8 mouse cellular contexts compared by ENCODE assay signal in genomic region chr5:33378302-33378854, GRCm38 (mm10). TPM values are rescaled to one million over a fixed set of nuclear protein-coding genes. Genes with fewer than 3 reads are reported as not detected.
A peak's percentile ranks its signal among the peaks of the same experiment; 100 is the strongest.
DNase-seq lines count a peak whose midpoint lies in the region; ATAC-seq and TF ChIP-seq lines count a peak whose summit lies in the region.

TSS of gene Uvssa (plus strand) at chr5:33378549.

- peak within 1 kb of the TSS; percentile 92 for H3K27ac ChIP-seq in forebrain, embryonic 10.5 days
- H3K27ac ChIP-seq in heart, embryonic 15.5 days = peak within 1 kb of the TSS; percentile 98
- peak within 1 kb of the TSS; percentile 93 for H3K27ac ChIP-seq in liver, embryonic 14.5 days
- peak within 1 kb of the TSS; percentile 91 for H3K27ac ChIP-seq in neural tube, embryonic 11.5 days (ENCODE audit: low read depth, low read length)
- H3K27ac ChIP-seq in stomach, postnatal 0 days (replicated peaks) = peak within 1 kb of the TSS; percentile 98

- no peak for TF ChIP-seq EP300 in liver, embryonic 14.5 days (IDR thresholded peaks at IDR 0.05; ENCODE audit: low read depth)
- TF ChIP-seq EP300 in stomach, postnatal 0 days (optimal IDR thresholded peaks at IDR 0.05) = no peak

- peak within 1 kb of the TSS; percentile 67 for H3K4me3 ChIP-seq in forebrain, embryonic 10.5 days
- peak within 1 kb of the TSS; percentile 68 for H3K4me3 ChIP-seq in heart, embryonic 15.5 days
- H3K4me3 ChIP-seq in liver, embryonic 14.5 days (ENCODE audit: insufficient read depth in 1 of 2, low read depth in 2 of 2, low read length in 2 of 2) = peak within 1 kb of the TSS; percentile 72 to 82
- H3K4me3 ChIP-seq in neural tube, embryonic 11.5 days (ENCODE audit: low read depth, low read length) = peak within 1 kb of the TSS; percentile 60
- H3K4me3 ChIP-seq in stomach, postnatal 0 days (ENCODE audit: low read depth, low read length) = peak within 1 kb of the TSS; percentile 67

- TF ChIP-seq CTCF in liver, embryonic 14.5 days (IDR thresholded peaks at IDR 0.05; ENCODE audit: low read depth) = peak; percentile 52
- peak; percentile 75 for TF ChIP-seq CTCF in stomach, postnatal 0 days (IDR thresholded peaks at IDR 0.05; ENCODE audit: low read depth)

- ATAC-seq in heart, embryonic 15.5 days (replicated peaks; ENCODE audit: insufficient number of reproducible peaks, insufficient read depth, low FRiP score, low read depth) = peak; percentile 98
- ATAC-seq in liver, embryonic 14.5 days (ENCODE audit: insufficient read depth) = peak; percentile 96
- ATAC-seq in neural tube, embryonic 11.5 days (ENCODE audit: insufficient read depth, low FRiP score, low TSS enrichment) = peak; percentile 98
- ATAC-seq in stomach, postnatal 0 days (ENCODE audit: low FRiP score, low TSS enrichment) = peak; percentile 98

- H3K9ac ChIP-seq in heart, embryonic 15.5 days = peak within 1 kb of the TSS; percentile 86
- peak within 1 kb of the TSS; percentile 92 for H3K9ac ChIP-seq in liver, embryonic 14.5 days (replicated peaks)
- H3K9ac ChIP-seq in neural tube, embryonic 11.5 days (ENCODE audit: low read length) = peak within 1 kb of the TSS; percentile 84
- H3K9ac ChIP-seq in stomach, postnatal 0 days (ENCODE audit: low read length) = peak within 1 kb of the TSS; percentile 88

- H3K27me3 ChIP-seq in forebrain, embryonic 10.5 days (ENCODE audit: poor library complexity, severe bottlenecking) = no peaks in the 10 kb centered on the region
- H3K27me3 ChIP-seq in heart, embryonic 15.5 days = no peaks in the 10 kb centered on the region
- H3K27me3 ChIP-seq in liver, embryonic 14.5 days (ENCODE audit: control insufficient read depth, insufficient read depth, low read length) = no peaks in the 10 kb centered on the region
- no peaks in the 10 kb centered on the region for H3K27me3 ChIP-seq in neural tube, embryonic 11.5 days (ENCODE audit: control insufficient read depth, insufficient read depth, low read length)
- no peaks in the 10 kb centered on the region for H3K27me3 ChIP-seq in stomach, postnatal 0 days (ENCODE audit: control insufficient read depth, insufficient read depth, low read length)

- peak within 1 kb of the TSS; percentile 85 for H3K4me2 ChIP-seq in heart, embryonic 15.5 days
- peak within 1 kb of the TSS; percentile 99 for H3K4me2 ChIP-seq in liver, embryonic 14.5 days (ENCODE audit: low read depth)
- H3K4me2 ChIP-seq in neural tube, embryonic 11.5 days (ENCODE audit: low read depth) = peak within 1 kb of the TSS; percentile 86
- H3K4me2 ChIP-seq in stomach, postnatal 0 days (replicated peaks; ENCODE audit: low read depth) = peak within 1 kb of the TSS; percentile 83

- H3K36me3 ChIP-seq in forebrain, embryonic 10.5 days (replicated peaks) = peaks cover 25% of the 10 kb centered on the region
- H3K36me3 ChIP-seq in heart, embryonic 15.5 days = peaks cover 18% of the 10 kb centered on the region; the same call in 1 of the 2 replicates
- H3K36me3 ChIP-seq in liver, embryonic 14.5 days (replicated peaks; ENCODE audit: control insufficient read depth, insufficient read depth, low read depth) = no peaks in the 10 kb centered on the region; the same call in 1 of the 2 replicates
- H3K36me3 ChIP-seq in neural tube, embryonic 11.5 days (ENCODE audit: control insufficient read depth, insufficient read depth, low read length) = peaks cover 3% of the 10 kb centered on the region
- peaks cover 6% of the 10 kb centered on the region for H3K36me3 ChIP-seq in stomach, postnatal 0 days (ENCODE audit: control insufficient read depth, insufficient read depth, low read length)

- under 1% methylated on average over 46 of the region's 46 CpGs for WGBS in forebrain, embryonic 10.5 days
- WGBS in heart, embryonic 15.5 days = under 1% methylated on average over 46 of the region's 46 CpGs
- WGBS in liver, embryonic 14.5 days (ENCODE audit: insufficient replicate concordance) = under 1% methylated on average over 46 of the region's 46 CpGs
- WGBS in neural tube, embryonic 11.5 days = under 1% methylated on average over 46 of the region's 46 CpGs
- WGBS in stomach, postnatal 0 days = under 1% methylated on average over 46 of the region's 46 CpGs

- peak; percentile 99 for DNase-seq in CD8-positive naive resting alpha-beta T cell, adult 2 months (ENCODE audit: low read depth in 2 of 2, low spot score in 2 of 2)
- DNase-seq in c-Kit-positive CD71-negative TER-119-negative erythroid progenitor cells, embryonic 14.5 days (ENCODE audit: low read depth) = peak; percentile 99
- peak; percentile 100 for DNase-seq in forebrain, embryonic 10.5 days (ENCODE audit: extremely low spot score, low spot score)
- DNase-seq in kidney, postnatal 25 days = peak; percentile 99 to 100
- peak; percentile 98 to 99 (median 98) for DNase-seq in liver, embryonic 14.5 days (ENCODE audit: low read depth in 3 of 3, low spot score in 3 of 3)
- peak; percentile 100 for DNase-seq in neural tube, embryonic 11.5 days (ENCODE audit: low spot score)
- peak; percentile 100 for DNase-seq in stomach, postnatal 0 days (ENCODE audit: low spot score)

- peaks cover 21% of the 10 kb centered on the region for H3K4me1 ChIP-seq in forebrain, embryonic 10.5 days
- peaks cover 11% of the 10 kb centered on the region for H3K4me1 ChIP-seq in heart, embryonic 15.5 days (replicated peaks)
- H3K4me1 ChIP-seq in liver, embryonic 14.5 days (replicated peaks; ENCODE audit: control insufficient read depth in 2 of 2, insufficient read depth in 2 of 2, low read length in 1 of 2) = peaks cover 7 to 8% of the 10 kb centered on the region in 2 experiments; a peak in 3 of 4 replicates
- peaks cover 12% of the 10 kb centered on the region; the same call in 1 of the 2 replicates for H3K4me1 ChIP-seq in neural tube, embryonic 11.5 days (ENCODE audit: control insufficient read depth, insufficient read depth, low read length)
- H3K4me1 ChIP-seq in stomach, postnatal 0 days (replicated peaks; ENCODE audit: control insufficient read depth, insufficient read depth) = peaks cover 4% of the 10 kb centered on the region; the same call in 1 of the 2 replicates

- H3K9me3 ChIP-seq in forebrain, embryonic 10.5 days = no peaks in the 10 kb centered on the region
- no peaks in the 10 kb centered on the region for H3K9me3 ChIP-seq in heart, embryonic 15.5 days (replicated peaks)
- H3K9me3 ChIP-seq in liver, embryonic 14.5 days (ENCODE audit: control insufficient read depth, low read length) = no peaks in the 10 kb centered on the region
- no peaks in the 10 kb centered on the region for H3K9me3 ChIP-seq in neural tube, embryonic 11.5 days (ENCODE audit: control insufficient read depth, low read length)
- H3K9me3 ChIP-seq in stomach, postnatal 0 days (ENCODE audit: control insufficient read depth, low read length) = no peaks in the 10 kb centered on the region

RNA-seq across cellular contexts. Expression of gene Uvssa, which starts in this region (rescaled TPM):
- 6.6 and 7.0 TPM in 2 replicates for polyA plus RNA-seq in forebrain, embryonic 10.5 days (2016; fragmentation: Nextera tagmentation; extraction: Ambion mirVana)
- 3.8 and 5.2 TPM in 2 replicates for polyA plus RNA-seq in heart, embryonic 15.5 days (2015; fragmentation: Nextera tagmentation; extraction: Ambion mirVana)
- polyA plus RNA-seq in liver, embryonic 14.5 days (2012; rRNA removed) = 1.5 and 2.2 TPM in 2 replicates
- polyA plus RNA-seq in liver, embryonic 14.5 days (2014; fragmentation: Nextera tagmentation; extraction: Ambion mirVana) = 1.5 and 2.1 TPM in 2 replicates
- polyA plus RNA-seq in neural tube, embryonic 11.5 days (2014; fragmentation: Nextera tagmentation; extraction: Ambion mirVana) = 6.5 and 7.0 TPM in 2 replicates
- polyA plus RNA-seq in stomach, postnatal 0 days (2015; fragmentation: Nextera tagmentation; extraction: Ambion mirVana) = 4.5 and 5.0 TPM in 2 replicates

Comparison
In these comparisons a context has a peak if more than half of its experiments do, and no peak if none do; other contexts are left out.
1. Peak in every context shown above with its lines: DNase-seq, ATAC-seq, H3K4me3 ChIP-seq and H3K27ac ChIP-seq.